Mouse (Mus musculus) cortical plate, adult 2 months (tissue): ENCODE results near the gene Bcl9l. TPM values are rescaled to one million over a fixed set of nuclear protein-coding genes. Genes with fewer than 3 reads are reported as not detected.

Experiments
- H3K27ac ChIP-seq: fragments of 200-500 bp; 2 replicates; pipeline ENCODE4 v1.5.1; 2012; ENCODE audit warnings: low read length, control low read depth, inconsistent platforms; ENCODE audit not compliant: insufficient read depth
- H3K4me1 ChIP-seq: fragments of 200-500 bp; 2 replicates; pipeline ENCODE4 v1.6.1; 2011; ENCODE audit warnings: low read length; ENCODE audit not compliant: control insufficient read depth, insufficient read depth
- H3K4me3 ChIP-seq: fragments of 200-500 bp; 2 replicates; pipeline ENCODE4 v1.5.1; 2011; ENCODE audit warnings: mild to moderate bottlenecking, low read length, control low read depth; ENCODE audit not compliant: insufficient read depth
- CTCF ChIP-seq: fragments of 200-500 bp; IDR thresholded peaks from 2 replicates; pipeline ENCODE4 v1.5.1; 2011; ENCODE audit warnings: mild to moderate bottlenecking, control low read depth, low read length; ENCODE audit not compliant: insufficient read depth; ENCODE audit errors: extremely low read depth
- POLR2A ChIP-seq: fragments of 200-500 bp; IDR thresholded peaks from 2 replicates; pipeline ENCODE4 v1.6.1; 2011; ENCODE audit warnings: mild to moderate bottlenecking, low read length, control low read depth; ENCODE audit not compliant: insufficient read depth; ENCODE audit errors: extremely low read depth
- polyA plus RNA-seq: library from polyadenylated mRNA; depleted of rRNA; stranded (reverse); fragments of >200 nt; gene quantifications from 2 replicates; pipeline ENCODE4 v1.2.3, GENCODE M21; 2012

Gene Bcl9l
- polyA plus RNA-seq, 1 experiment, result 14.6 TPM

GRCm38 (mm10) chr9:44502006-44502405 is 19.4 kb downstream of the Bcl9l start:
- H3K27ac ChIP-seq, result no peak overlapping the region
- peaks cover 5% of the 10 kb centered on the region for H3K4me1 ChIP-seq
- no peak overlapping the region for H3K4me3 ChIP-seq
- TF ChIP-seq POLR2A, result no peak
- peak; percentile 97 for TF ChIP-seq CTCF

GRCm38 (mm10) chr9:44504893-44505823 is 22.5 kb downstream of the Bcl9l start:
- no peaks in the 10 kb centered on the region for H3K4me1 ChIP-seq
- TF ChIP-seq POLR2A, result no peak
- no peak for TF ChIP-seq CTCF

GRCm38 (mm10) chr9:44505824-44506467 is 23.3 kb downstream of the Bcl9l start:
- TF ChIP-seq CTCF (no peak), POLR2A (no peak)
- H3K27ac ChIP-seq, result no peak overlapping the region
- H3K4me1 ChIP-seq, result peaks cover 4% of the 10 kb centered on the region; the same call in 1 of the 2 replicates
- no peak overlapping the region for H3K4me3 ChIP-seq

More at GRCm38 (mm10) chr9:44504893-44505823, 22.5 kb downstream of the Bcl9l start:
- H3K27ac ChIP-seq, result no peak overlapping the region
- H3K4me3 ChIP-seq, result no peak overlapping the region

GRCm38 (mm10) chr9:44506566-44506965 is 23.9 kb downstream of the Bcl9l start:
- no peak overlapping the region for H3K4me3 ChIP-seq
- TF ChIP-seq CTCF (no peak), POLR2A (no peak)
- H3K27ac ChIP-seq, result no peak overlapping the region
- H3K4me1 ChIP-seq, result peaks cover 4% of the 10 kb centered on the region; the same call in 1 of the 2 replicates

GRCm38 (mm10) chr9:44507345-44507744 is 24.7 kb downstream of the Bcl9l start:
- Histone ChIP-seq H3K27ac (no peak overlapping the region), H3K4me3 (no peak overlapping the region), H3K4me1 (peaks cover 4% of the 10 kb centered on the region; the same call in 1 of the 2 replicates)
- TF ChIP-seq POLR2A (no peak), CTCF (no peak)

GRCm38 (mm10) chr9:44508124-44508619 is 25.5 kb downstream of the Bcl9l start:
- peaks cover 4% of the 10 kb centered on the region; the same call in 1 of the 2 replicates for H3K4me1 ChIP-seq
- no peak overlapping the region for H3K27ac ChIP-seq
- no peak overlapping the region for H3K4me3 ChIP-seq
- TF ChIP-seq CTCF (no peak), POLR2A (no peak)

- Histone ChIP-seq H3K4me1 (peaks cover 4% of the 10 kb centered on the region; the same call in 1 of the 2 replicates), H3K4me3 (no peak overlapping the region), H3K27ac (no peak overlapping the region)
- TF ChIP-seq POLR2A, result no peak
- TF ChIP-seq CTCF, result no peak
These were observed 26.3 kb downstream of the Bcl9l start for GRCm38 (mm10) chr9:44508721-44509486.

- Histone ChIP-seq H3K4me1 (peaks cover 4% of the 10 kb centered on the region; the same call in 1 of the 2 replicates), H3K4me3 (peak overlapping the region; percentile 30), H3K27ac (no peak overlapping the region)
- TF ChIP-seq POLR2A, result no peak
- no peak for TF ChIP-seq CTCF
These were observed 27.1 kb downstream of the Bcl9l start for GRCm38 (mm10) chr9:44509487-44510354.
